Mouse (Mus musculus): ENCODE data around the gene Daw1. TPM values are rescaled to one million over a fixed set of nuclear protein-coding genes. Genes with fewer than 3 reads are reported as not detected.

Gene Daw1
- total and polyA plus RNA-seq, 2 experiments: not detected

DNA sequence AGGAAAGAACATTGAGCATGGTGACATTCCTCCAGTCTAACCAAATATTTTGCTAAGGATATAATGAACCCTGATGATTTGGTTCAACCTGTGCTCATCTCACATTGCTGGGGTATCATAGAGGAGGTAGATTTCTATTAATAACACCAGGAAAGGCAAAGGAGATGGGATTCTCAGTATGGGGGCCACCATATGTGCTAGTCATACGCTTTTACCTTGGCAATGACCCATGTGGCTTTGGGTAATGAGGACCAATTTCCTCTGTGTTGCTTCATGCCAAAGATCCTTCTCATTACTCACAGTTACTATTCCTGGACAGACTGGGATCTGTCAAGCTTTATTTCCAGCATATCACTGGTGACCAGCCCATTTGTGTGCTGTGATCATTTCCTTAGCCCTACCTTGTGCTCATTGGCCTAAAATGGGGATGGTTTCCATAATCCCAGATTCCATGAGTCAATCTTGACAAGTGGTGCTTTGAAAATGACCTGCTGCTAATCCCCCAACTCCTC, 88.7 kb downstream of the Daw1 start:
- Histone ChIP-seq H3K9ac (ENCODE audit: low read depth, low read length) (no peak overlapping the region), H3K27me3 (ENCODE audit: control insufficient read depth, insufficient read depth, low read length) (no peaks in the 10 kb centered on the region), H3K4me1 (ENCODE audit: control insufficient read depth, insufficient read depth, low read length) (no peaks in the 10 kb centered on the region), H3K27ac (replicated peaks; ENCODE audit: insufficient read depth, low read depth, low read length) (no peak overlapping the region), H3K36me3 (ENCODE audit: control insufficient read depth, insufficient read depth, low read length) (no peaks in the 10 kb centered on the region), H3K79me2 (ENCODE audit: control insufficient read depth, insufficient read depth, low read length) (no peaks in the 10 kb centered on the region), H3K4me3 (ENCODE audit: insufficient read depth, low read depth, low read length) (no peak overlapping the region)
- WGBS: 79% methylated on average over 1 of the region's 1 CpGs
- no peak for DNase-seq (ENCODE audit: extremely low read depth, low read depth, low spot score)
- TF ChIP-seq POLR2A (IDR thresholded peaks at IDR 0.05; ENCODE audit: extremely low read depth, insufficient read depth, low read length) (no peak), CTCF (IDR thresholded peaks at IDR 0.05; ENCODE audit: low read depth, low read length) (no peak)

DNA sequence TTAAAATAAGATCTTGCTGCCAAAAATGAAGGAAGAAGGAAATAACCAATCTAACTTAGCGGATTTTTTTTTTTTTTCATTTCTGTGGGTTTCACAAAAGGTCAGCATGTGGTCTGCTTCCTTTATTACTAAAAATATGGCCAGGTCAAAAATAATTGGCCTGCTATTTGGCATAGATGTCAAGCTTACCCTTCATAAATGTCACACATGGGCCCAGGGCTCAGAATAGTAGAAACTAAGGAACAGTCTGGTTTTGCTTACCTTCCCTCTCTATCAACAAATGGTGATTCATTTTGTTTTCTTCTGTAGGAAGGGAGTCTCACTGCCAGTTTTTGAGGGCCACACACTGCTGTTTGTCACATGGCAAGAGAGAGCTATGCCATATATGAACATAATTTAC, 92.2 kb downstream of the Daw1 start:
- WGBS: 79% methylated on average over 1 of the region's 1 CpGs
- no peak overlapping the region for H3K9ac ChIP-seq (ENCODE audit: low read depth, low read length)
- DNase-seq (ENCODE audit: extremely low read depth, low read depth, low spot score): no peak
- no peak overlapping the region for H3K27ac ChIP-seq (replicated peaks; ENCODE audit: insufficient read depth, low read depth, low read length)
- H3K36me3 ChIP-seq (ENCODE audit: control insufficient read depth, insufficient read depth, low read length): no peaks in the 10 kb centered on the region
- H3K79me2 ChIP-seq (ENCODE audit: control insufficient read depth, insufficient read depth, low read length): no peaks in the 10 kb centered on the region
- TF ChIP-seq CTCF (IDR thresholded peaks at IDR 0.05; ENCODE audit: low read depth, low read length) (no peak), POLR2A (IDR thresholded peaks at IDR 0.05; ENCODE audit: extremely low read depth, insufficient read depth, low read length) (no peak)
- H3K27me3 ChIP-seq (ENCODE audit: control insufficient read depth, insufficient read depth, low read length): no peaks in the 10 kb centered on the region
- no peak overlapping the region for H3K4me3 ChIP-seq (ENCODE audit: insufficient read depth, low read depth, low read length)
- H3K4me1 ChIP-seq (ENCODE audit: control insufficient read depth, insufficient read depth, low read length): no peaks in the 10 kb centered on the region

Other genes with a start within 250 kb of the Daw1 start
- gene A030005L19Rik, start 246.4 kb upstream of the Daw1 start, total RNA-seq (2014; rRNA removed): not detected in 2 replicates
- gene A030005L19Rik, start 246.4 kb upstream of the Daw1 start, polyA plus RNA-seq (2012; rRNA removed): 0.18 TPM in 1 of 2 replicates, not detected in the other
- gene A030014E15Rik, start 234.8 kb upstream of the Daw1 start, total RNA-seq (2014; rRNA removed): not detected in 2 replicates
- not detected in 2 replicates for gene A030014E15Rik, start 234.8 kb upstream of the Daw1 start, polyA plus RNA-seq (2012; rRNA removed)
- not detected in 2 replicates for gene Gm6217, start 228.4 kb upstream of the Daw1 start, total RNA-seq (2014; rRNA removed)
- not detected in 2 replicates for gene Gm6217, start 228.4 kb upstream of the Daw1 start, polyA plus RNA-seq (2012; rRNA removed)
- gene A030003K21Rik, start 216.4 kb upstream of the Daw1 start, total RNA-seq (2014; rRNA removed): not detected in 2 replicates
- gene A030003K21Rik, start 216.4 kb upstream of the Daw1 start, polyA plus RNA-seq (2012; rRNA removed): not detected in 2 replicates
- gene Gm7544, start 203.7 kb upstream of the Daw1 start, total RNA-seq (2014; rRNA removed): not detected in 2 replicates
- not detected in 2 replicates for gene Gm7544, start 203.7 kb upstream of the Daw1 start, polyA plus RNA-seq (2012; rRNA removed)
- gene Gm47955, start 199.5 kb upstream of the Daw1 start, total RNA-seq (2014; rRNA removed): not detected in 2 replicates
- not detected in 2 replicates for gene Gm47955, start 199.5 kb upstream of the Daw1 start, polyA plus RNA-seq (2012; rRNA removed)
- gene Gm47959, start 159.2 kb upstream of the Daw1 start, total RNA-seq (2014; rRNA removed): not detected in 2 replicates
- gene Gm47959, start 159.2 kb upstream of the Daw1 start, polyA plus RNA-seq (2012; rRNA removed): not detected in 2 replicates
- not detected in 2 replicates for gene Slc19a3, start 121.3 kb upstream of the Daw1 start, total RNA-seq (2014; rRNA removed)
- 0.11 TPM in 1 of 2 replicates, not detected in the other for gene Slc19a3, start 121.3 kb upstream of the Daw1 start, polyA plus RNA-seq (2012; rRNA removed)
- gene Krtap28-10, start 117.3 kb upstream of the Daw1 start, total RNA-seq (2014; rRNA removed): not detected in 2 replicates
- not detected in 2 replicates for gene Krtap28-10, start 117.3 kb upstream of the Daw1 start, polyA plus RNA-seq (2012; rRNA removed)
- gene Gm47969, start 114.8 kb upstream of the Daw1 start, total RNA-seq (2014; rRNA removed): not detected in 2 replicates
- not detected in 2 replicates for gene Gm47969, start 114.8 kb upstream of the Daw1 start, polyA plus RNA-seq (2012; rRNA removed)
- gene A030005K14Rik, start 100.4 kb upstream of the Daw1 start, total RNA-seq (2014; rRNA removed): not detected in 2 replicates
- not detected in 2 replicates for gene A030005K14Rik, start 100.4 kb upstream of the Daw1 start, polyA plus RNA-seq (2012; rRNA removed)
- not detected in 2 replicates for gene Krtap28-13, start 98.8 kb upstream of the Daw1 start, total RNA-seq (2014; rRNA removed)
- gene Krtap28-13, start 98.8 kb upstream of the Daw1 start, polyA plus RNA-seq (2012; rRNA removed): not detected in 2 replicates
- gene Ccl20, start 43.0 kb upstream of the Daw1 start, total RNA-seq (2014; rRNA removed): not detected in 2 replicates
- gene Ccl20, start 43.0 kb upstream of the Daw1 start, polyA plus RNA-seq (2012; rRNA removed): not detected in 2 replicates
- gene Sphkap, start 248.4 kb downstream of the Daw1 start, total RNA-seq (2014; rRNA removed): 0.07 TPM in 1 of 2 replicates, not detected in the other
- gene Sphkap, start 248.4 kb downstream of the Daw1 start, polyA plus RNA-seq (2012; rRNA removed): not detected in 2 replicates

Measured in liver, adult 2 months (tissue).